Mouse (Mus musculus) thymus, adult 2 months (tissue): ENCODE data around the gene Rassf7. TPM values are rescaled to one million over a fixed set of nuclear protein-coding genes. Genes with fewer than 3 reads are reported as not detected.

Experiments used
- DNase-seq: peaks from one replicate; pipeline ENCODE4 v3.0.0; 2021
- H3K27ac ChIP-seq: fragments of 200-500 bp; 2 replicates; pipeline ENCODE4 v1.5.1; 2012; ENCODE audit warnings: low read length, control low read depth; ENCODE audit not compliant: control insufficient read depth, insufficient read depth
- H3K27me3 ChIP-seq: fragments of 200-500 bp; 2 replicates; pipeline ENCODE4 v1.6.1; 2012; ENCODE audit warnings: mild to moderate bottlenecking, low read length, moderate library complexity, mixed read lengths; ENCODE audit not compliant: control insufficient read depth, insufficient read depth
- H3K36me3 ChIP-seq: fragments of 200-500 bp; 2 replicates; pipeline ENCODE4 v1.6.1; 2012; ENCODE audit warnings: mild to moderate bottlenecking, low read length, moderate library complexity; ENCODE audit not compliant: control insufficient read depth, insufficient read depth
- H3K4me1 ChIP-seq: fragments of 200-500 bp; replicated peaks from 2 replicates; pipeline ENCODE4 v1.6.1; 2012; ENCODE audit warnings: low read length; ENCODE audit not compliant: control insufficient read depth, insufficient read depth
- H3K4me3 ChIP-seq: fragments of 200-500 bp; 2 replicates; pipeline ENCODE4 v1.5.1; 2012; ENCODE audit warnings: mild to moderate bottlenecking, low read length, control low read depth, moderate library complexity; ENCODE audit not compliant: control insufficient read depth, insufficient read depth
- CTCF ChIP-seq: fragments of 200-500 bp; IDR thresholded peaks from 2 replicates; pipeline ENCODE4 v1.5.1; 2012; ENCODE audit warnings: mild to moderate bottlenecking, control low read depth, low read length, moderate library complexity, borderline replicate concordance; ENCODE audit not compliant: control insufficient read depth, poor library complexity, insufficient read depth; ENCODE audit errors: extremely low read depth
- POLR2A ChIP-seq: fragments of 200-500 bp; IDR thresholded peaks from 2 replicates; pipeline ENCODE4 v1.6.1; 2012; ENCODE audit warnings: mild to moderate bottlenecking, low read length, control low read depth, moderate library complexity; ENCODE audit not compliant: control insufficient read depth, poor library complexity, insufficient read depth; ENCODE audit errors: extremely low read depth
- WGBS: fragments of 180-500 bp; shearing (Covaris S2); methylation state at CpG from one replicate; pipeline ENCODE4 v1.1.7; 2018; 5-methylcytosine and 5-hydroxymethylcytosine counted together
- polyA plus RNA-seq: library from polyadenylated mRNA; depleted of rRNA; stranded (reverse); fragments of >200 nt; gene quantifications from 2 replicates; pipeline ENCODE4 v1.2.3, GENCODE M21; 2012; rRNA removed

Gene Rassf7
- polyA plus RNA-seq, 1 experiment, result 29.8 TPM

DNA sequence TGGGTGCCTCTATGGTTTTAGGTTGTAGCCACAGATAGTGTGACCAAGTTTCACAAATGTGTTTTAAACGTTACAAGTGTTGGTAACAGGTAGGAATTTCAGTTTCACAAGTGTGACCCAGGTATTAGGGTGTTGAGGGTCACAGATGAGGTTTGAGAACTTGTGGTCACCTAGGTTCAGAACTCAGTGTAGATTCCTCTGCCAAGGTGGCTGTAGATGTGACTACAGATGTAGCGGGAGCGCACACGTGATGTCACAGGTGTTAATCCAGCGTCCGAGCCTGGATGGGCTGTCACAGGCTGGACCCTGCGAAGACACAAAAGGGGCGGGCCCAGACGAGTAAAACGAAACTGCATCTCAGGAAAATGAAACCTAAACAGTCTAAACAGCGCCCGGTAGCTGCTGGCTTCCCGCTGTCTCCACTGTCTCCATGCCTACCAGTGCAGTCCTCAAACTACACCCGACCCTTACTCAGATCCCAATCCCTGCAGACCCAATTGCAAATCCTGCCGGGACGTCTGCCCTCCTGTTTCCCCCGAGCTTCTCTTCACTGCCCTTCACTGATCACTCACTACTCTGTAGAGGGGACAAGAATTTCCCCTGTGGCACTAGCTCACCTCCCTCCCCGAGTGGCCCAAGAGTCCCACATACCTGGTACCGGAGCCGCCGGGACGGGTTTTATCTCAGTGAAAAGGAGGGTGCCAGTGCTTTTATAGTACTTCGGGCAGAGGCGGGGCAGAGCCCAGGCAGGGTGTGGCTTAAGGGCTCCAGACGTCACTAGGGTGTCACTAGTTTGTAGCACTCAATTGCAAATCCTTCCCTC is 50.3 kb downstream of the Rassf7 start, which contains the start of gene Irf7:
TSS of gene Irf7 (minus strand) at position 743 of the 823 bp plus-strand sequence.
- TF ChIP-seq POLR2A, result 0 out of 2 replicates have a peak, but pooled peaks have one; percentile 26
- no peak for TF ChIP-seq CTCF
- under 1% methylated on average over 25 of the region's 25 CpGs for WGBS
- Histone ChIP-seq H3K27me3 (no peaks in the 10 kb centered on the region), H3K36me3 (peaks cover 28% of the 10 kb centered on the region), H3K4me3 (peak within 1 kb of the TSS; percentile 82), H3K27ac (peak within 1 kb of the TSS; percentile 71), H3K4me1 (peaks cover 26% of the 10 kb centered on the region)
- DNase-seq, result peak; percentile 73

Other genes with a start within 250 kb of the Rassf7 start
- gene Ifitm1, start 248.6 kb upstream of the Rassf7 start, polyA plus RNA-seq, result 39.0 and 60.9 TPM in 2 replicates
- 309 and 397 TPM in 2 replicates for gene Ifitm3, start 205.1 kb upstream of the Rassf7 start, polyA plus RNA-seq
- 4.7 and 5.9 TPM in 2 replicates for gene Ifitm6, start 197.9 kb upstream of the Rassf7 start, polyA plus RNA-seq
- not detected in 2 replicates for gene Gm17387, start 186.7 kb upstream of the Rassf7 start, polyA plus RNA-seq
- gene B4galnt4, start 154.8 kb upstream of the Rassf7 start, polyA plus RNA-seq, result 1.4 and 1.6 TPM in 2 replicates
- 46.8 and 49.9 TPM in 2 replicates for gene Pkp3, start 137.6 kb upstream of the Rassf7 start, polyA plus RNA-seq
- 62.4 and 67.3 TPM in 2 replicates for gene Sigirr, start 115.3 kb upstream of the Rassf7 start, polyA plus RNA-seq
- gene Ano9, start 98.1 kb upstream of the Rassf7 start, polyA plus RNA-seq, result 1.5 and 2.9 TPM in 2 replicates
- gene Ptdss2, start 93.5 kb upstream of the Rassf7 start, polyA plus RNA-seq, result 29.9 and 33.8 TPM in 2 replicates
- 59.0 and 75.9 TPM in 2 replicates for gene Rnh1, start 43.0 kb upstream of the Rassf7 start, polyA plus RNA-seq
- gene Hras, start 21.9 kb upstream of the Rassf7 start, polyA plus RNA-seq, result 65.6 and 77.9 TPM in 2 replicates
- 7.1 and 7.4 TPM in 2 replicates for gene Lrrc56, start 21.7 kb upstream of the Rassf7 start, polyA plus RNA-seq
- gene Lmntd2, start 1.8 kb upstream of the Rassf7 start, polyA plus RNA-seq, result 4.6 and 5.5 TPM in 2 replicates
- 64.1 and 80.2 TPM in 2 replicates for gene Phrf1, start 12.9 kb downstream of the Rassf7 start, polyA plus RNA-seq
- gene Irf7, start 50.6 kb downstream of the Rassf7 start, polyA plus RNA-seq, result 219 and 278 TPM in 2 replicates
- 2.2 and 2.7 TPM in 2 replicates for gene Cdhr5, start 60.9 kb downstream of the Rassf7 start, polyA plus RNA-seq
- gene Sct, start 63.3 kb downstream of the Rassf7 start, polyA plus RNA-seq, result 10.3 and 10.6 TPM in 2 replicates
- gene Drd4, start 76.1 kb downstream of the Rassf7 start, polyA plus RNA-seq, result 0.18 and 0.47 TPM in 2 replicates
- 34.9 and 40.2 TPM in 2 replicates for gene Deaf1, start 111.8 kb downstream of the Rassf7 start, polyA plus RNA-seq
- gene Tmem80, start 111.9 kb downstream of the Rassf7 start, polyA plus RNA-seq, result 78.1 and 81.8 TPM in 2 replicates
- gene Eps8l2, start 123.0 kb downstream of the Rassf7 start, polyA plus RNA-seq, result 20.2 and 25.4 TPM in 2 replicates
- gene Taldo1, start 176.3 kb downstream of the Rassf7 start, polyA plus RNA-seq, result 216 and 235 TPM in 2 replicates
- gene Gatd1, start 198.3 kb downstream of the Rassf7 start, polyA plus RNA-seq, result 98.1 and 104 TPM in 2 replicates
- 0.43 and 0.63 TPM in 2 replicates for gene Cend1, start 213.6 kb downstream of the Rassf7 start, polyA plus RNA-seq
- 114 and 128 TPM in 2 replicates for gene Slc25a22, start 222.0 kb downstream of the Rassf7 start, polyA plus RNA-seq
- 109 and 133 TPM in 2 replicates for gene Pidd1, start 228.2 kb downstream of the Rassf7 start, polyA plus RNA-seq
- 674 and 750 TPM in 2 replicates for gene Rplp2, start 231.5 kb downstream of the Rassf7 start, polyA plus RNA-seq
- 256 and 296 TPM in 2 replicates for gene Pnpla2, start 239.3 kb downstream of the Rassf7 start, polyA plus RNA-seq
- gene Cracr2b, start 245.2 kb downstream of the Rassf7 start, polyA plus RNA-seq, result 10.0 and 14.9 TPM in 2 replicates